Mouse (Mus musculus) ES-Bruce4 (cell line): ENCODE data around the gene Cdk8. TPM values are rescaled to one million over a fixed set of nuclear protein-coding genes. Genes with fewer than 3 reads are reported as not detected.

Experiments used
- H3K27ac ChIP-seq: 2 replicates; pipeline ENCODE4 v1.5.1; 2012; ENCODE audit warnings: low read length, inconsistent platforms; ENCODE audit not compliant: insufficient read depth
- H3K27me3 ChIP-seq: 2 replicates; pipeline ENCODE4 v1.6.1; 2012; ENCODE audit warnings: mild to moderate bottlenecking, low read length, inconsistent platforms; ENCODE audit not compliant: control insufficient read depth, poor library complexity, insufficient read depth, severe bottlenecking
- H3K36me3 ChIP-seq: 2 replicates; pipeline ENCODE4 v1.6.1; 2012; ENCODE audit warnings: inconsistent platforms, mild to moderate bottlenecking, low read length, moderate library complexity; ENCODE audit not compliant: control insufficient read depth, poor library complexity, insufficient read depth, severe bottlenecking
- H3K4me1 ChIP-seq: one replicate; pipeline ENCODE4 v1.8.1; 2011; ENCODE audit warnings: low read length; ENCODE audit not compliant: control insufficient read depth, insufficient read depth
- H3K4me3 ChIP-seq: 2 replicates; pipeline ENCODE4 v1.5.1; 2011; ENCODE audit warnings: low read depth, mild to moderate bottlenecking, low read length
- H3K9ac ChIP-seq: 2 replicates; pipeline ENCODE4 v1.6.1; 2012; ENCODE audit warnings: low read depth, mild to moderate bottlenecking, inconsistent platforms; ENCODE audit not compliant: poor library complexity, severe bottlenecking
- H3K9me3 ChIP-seq: replicated peaks from 2 replicates; pipeline ENCODE4 v1.6.1; 2012; ENCODE audit warnings: mild to moderate bottlenecking, low read length, inconsistent platforms; ENCODE audit not compliant: control insufficient read depth, poor library complexity, insufficient read depth, severe bottlenecking
- CTCF ChIP-seq: IDR thresholded peaks from one replicate; pipeline ENCODE4 v1.8.1; 2011; ENCODE audit warnings: low read depth, low read length
- EP300 ChIP-seq: IDR thresholded peaks from 2 replicates; pipeline ENCODE4 v1.6.1; 2011; ENCODE audit warnings: low read depth, low read length; ENCODE audit not compliant: insufficient read depth
- POLR2A ChIP-seq: IDR thresholded peaks from one replicate; pipeline ENCODE4 v1.8.1; 2011; ENCODE audit warnings: low read length; ENCODE audit not compliant: insufficient read depth
- polyA plus RNA-seq: library from polyadenylated mRNA; stranded (reverse); fragments of >200 nt; gene quantifications from 2 replicates; pipeline ENCODE4 v1.2.4, GENCODE M21; 2011; ENCODE audit warnings: low read depth; ENCODE audit not compliant: missing spikeins, insufficient read depth, insufficient read length

Gene Cdk8
- polyA plus RNA-seq, 1 experiment: 81.2 TPM

DNA sequence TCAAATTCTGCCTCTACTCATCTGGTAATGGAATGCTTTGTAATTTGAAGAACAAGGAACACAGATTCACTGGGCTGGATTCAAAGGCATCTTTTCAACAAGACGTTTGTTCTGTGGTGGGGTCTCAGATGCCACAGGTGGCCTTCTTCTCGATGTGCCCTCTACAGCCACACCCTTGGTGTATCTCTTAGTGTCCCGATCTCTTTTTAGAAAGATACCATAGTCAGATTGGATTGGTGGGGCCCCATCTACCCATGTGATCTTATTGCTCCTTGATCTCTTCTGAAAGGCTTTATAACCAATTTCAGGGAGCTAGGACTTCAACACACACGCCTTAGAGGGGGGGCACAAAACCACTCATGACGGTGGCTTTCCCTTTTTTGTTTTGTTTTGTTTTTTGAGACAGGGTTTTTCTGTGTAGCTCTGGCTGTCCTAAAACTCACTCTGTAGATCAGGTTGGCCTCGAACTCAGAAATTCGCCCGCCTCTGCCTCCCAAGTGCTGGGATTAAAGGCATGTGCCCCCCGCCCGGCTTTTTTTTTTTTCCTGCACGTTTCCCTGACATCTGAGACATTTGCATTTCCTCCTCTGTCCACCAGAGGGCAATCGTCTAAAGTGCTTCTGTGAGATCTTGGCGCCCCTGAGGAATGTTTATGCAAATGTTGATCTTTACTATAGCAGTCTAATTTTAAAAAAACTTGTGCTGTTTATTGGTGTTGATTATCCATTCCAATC, 99.2 kb downstream of the Cdk8 start:
- Histone ChIP-seq H3K27ac (no peak overlapping the region), H3K36me3 (no peaks in the 10 kb centered on the region), H3K4me3 (no peak overlapping the region), H3K9ac (no peak overlapping the region), H3K27me3 (no peaks in the 10 kb centered on the region), H3K4me1 (no peaks in the 10 kb centered on the region), H3K9me3 (no peaks in the 10 kb centered on the region)
- TF ChIP-seq POLR2A (no peak), CTCF (peak; percentile 33), EP300 (no peak)

DNA sequence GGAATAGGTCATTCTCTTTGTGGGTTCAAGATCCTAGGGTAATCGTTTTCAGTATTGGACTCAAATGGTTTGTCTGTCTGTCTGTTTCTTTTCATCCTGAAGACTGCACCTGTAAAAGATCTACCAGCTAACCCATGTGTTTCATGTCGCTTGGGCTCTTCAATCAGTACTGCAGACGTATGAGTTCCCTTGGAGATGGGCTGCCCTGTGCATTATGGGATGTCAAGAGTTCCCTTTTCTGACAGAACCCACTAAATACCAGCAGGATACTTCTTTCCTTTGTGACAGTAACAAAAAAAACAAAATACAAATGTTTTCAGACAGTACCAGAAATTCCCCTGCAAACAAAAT, 99.7 kb downstream of the Cdk8 start:
- no peak overlapping the region for H3K4me3 ChIP-seq
- H3K27me3 ChIP-seq: no peaks in the 10 kb centered on the region
- H3K9ac ChIP-seq: no peak overlapping the region
- H3K27ac ChIP-seq: no peak overlapping the region
- H3K36me3 ChIP-seq: no peaks in the 10 kb centered on the region
- no peak for TF ChIP-seq EP300
- no peak for TF ChIP-seq CTCF
- no peak for TF ChIP-seq POLR2A
- no peaks in the 10 kb centered on the region for H3K9me3 ChIP-seq
- no peaks in the 10 kb centered on the region for H3K4me1 ChIP-seq

DNA sequence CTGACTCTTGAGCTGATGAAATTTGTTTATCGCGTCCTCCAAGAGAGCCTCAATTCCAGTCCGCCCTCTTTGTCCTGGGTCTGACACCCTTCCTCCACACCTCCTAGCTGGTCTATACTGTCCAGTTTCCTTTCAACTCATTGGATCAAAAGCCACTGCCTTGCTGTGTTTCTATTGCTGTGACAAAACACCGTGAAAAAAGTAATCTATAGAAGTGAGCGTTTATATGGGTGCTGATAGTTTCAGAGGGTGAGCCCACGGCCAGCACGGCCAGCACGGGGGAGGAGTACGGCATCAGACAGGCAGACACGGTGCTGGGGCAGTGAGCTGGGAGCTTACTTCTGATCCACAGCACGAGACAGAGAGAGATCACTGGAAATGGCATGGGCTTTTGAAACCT, 100.1 kb downstream of the Cdk8 start:
- H3K27ac ChIP-seq: no peak overlapping the region

DNA sequence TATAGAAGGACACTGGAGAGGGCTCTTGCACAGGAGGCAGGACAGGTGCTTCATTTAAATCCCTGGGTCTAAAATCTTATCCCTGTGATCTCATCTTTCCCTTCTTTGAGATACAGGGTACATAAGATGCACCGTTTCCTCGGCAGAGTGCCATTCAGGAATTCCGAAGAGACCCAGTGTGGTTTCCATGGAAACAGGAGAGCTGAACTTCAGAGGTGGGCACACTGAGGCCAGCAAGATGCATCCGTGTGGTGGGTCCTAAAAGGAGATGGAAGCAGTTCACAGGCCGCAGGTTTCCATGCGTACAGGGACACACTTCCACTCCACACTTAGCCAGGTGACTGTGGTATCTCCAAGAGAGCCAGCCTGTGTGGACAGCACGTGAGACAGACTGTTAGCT, 101.5 kb downstream of the Cdk8 start:
- no peaks in the 10 kb centered on the region for H3K4me1 ChIP-seq

More for the DNA sequence above, 100.1 kb downstream of the Cdk8 start:
- Histone ChIP-seq H3K4me3 (no peak overlapping the region), H3K27me3 (no peaks in the 10 kb centered on the region), H3K9ac (no peak overlapping the region), H3K9me3 (no peaks in the 10 kb centered on the region), H3K4me1 (no peaks in the 10 kb centered on the region), H3K36me3 (no peaks in the 10 kb centered on the region)
- TF ChIP-seq EP300: no peak
- TF ChIP-seq CTCF: no peak
- TF ChIP-seq POLR2A: no peak

DNA sequence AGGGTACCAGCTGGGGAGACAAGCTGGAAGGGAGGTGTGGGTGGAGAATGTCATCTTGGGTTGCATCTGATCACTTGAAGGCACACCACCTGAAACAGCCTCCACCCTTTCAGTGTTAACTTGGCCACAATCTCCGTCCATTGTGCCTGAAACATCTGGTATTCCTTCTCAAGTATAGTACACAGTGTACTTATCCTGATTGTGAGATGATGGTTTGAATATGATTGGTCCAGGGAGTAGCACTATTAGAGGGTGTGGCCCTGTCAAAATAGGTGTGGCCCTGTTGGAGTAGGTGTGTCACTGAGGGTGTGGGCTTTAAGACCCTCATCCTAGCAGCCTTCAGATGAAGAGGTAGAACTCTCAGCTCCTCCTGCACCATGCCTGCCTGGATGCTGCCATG, 103.4 kb downstream of the Cdk8 start:
- Histone ChIP-seq H3K36me3 (no peaks in the 10 kb centered on the region), H3K27me3 (no peaks in the 10 kb centered on the region), H3K9me3 (no peaks in the 10 kb centered on the region), H3K4me3 (no peak overlapping the region), H3K9ac (no peak overlapping the region), H3K27ac (no peak overlapping the region), H3K4me1 (no peaks in the 10 kb centered on the region)
- TF ChIP-seq CTCF: no peak
- no peak for TF ChIP-seq EP300

More for the DNA sequence above, 101.5 kb downstream of the Cdk8 start:
- Histone ChIP-seq H3K4me3 (no peak overlapping the region), H3K9me3 (no peaks in the 10 kb centered on the region), H3K27me3 (no peaks in the 10 kb centered on the region), H3K9ac (no peak overlapping the region), H3K36me3 (no peaks in the 10 kb centered on the region), H3K27ac (no peak overlapping the region)
- TF ChIP-seq CTCF (no peak), POLR2A (no peak), EP300 (no peak)

DNA sequence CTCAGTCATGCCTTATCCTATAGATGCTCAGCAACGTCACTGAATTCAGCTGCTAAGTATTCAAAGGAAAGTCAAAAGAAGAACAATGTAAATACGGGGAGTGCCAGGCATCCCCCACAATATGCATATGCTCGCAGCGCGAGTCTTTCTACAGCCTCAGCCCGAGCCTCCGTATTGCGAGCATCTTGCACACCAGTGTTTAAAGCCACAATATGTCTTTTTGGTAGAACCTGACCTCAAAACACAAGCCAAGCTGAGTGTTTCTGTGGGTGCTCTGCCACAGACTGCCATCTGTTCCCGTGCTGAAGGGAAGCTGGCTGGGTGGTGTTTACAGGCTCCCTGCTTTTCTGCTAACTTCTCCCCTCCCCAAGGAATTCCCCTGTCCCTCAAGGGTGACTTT, 107.0 kb downstream of the Cdk8 start:
- Histone ChIP-seq H3K9ac (no peak overlapping the region), H3K27me3 (no peaks in the 10 kb centered on the region)
- no peak for TF ChIP-seq EP300

More for the DNA sequence above, 107.0 kb downstream of the Cdk8 start:
- Histone ChIP-seq H3K4me1 (no peaks in the 10 kb centered on the region), H3K9me3 (no peaks in the 10 kb centered on the region), H3K36me3 (no peaks in the 10 kb centered on the region), H3K27ac (no peak overlapping the region), H3K4me3 (no peak overlapping the region)
